Mouse (Mus musculus) liver, embryonic 16.5 days (tissue): ENCODE results near the gene Galnt16. TPM values are rescaled to one million over a fixed set of nuclear protein-coding genes. Genes with fewer than 3 reads are reported as not detected.

Source experiments
- ATAC-seq: fragments of 200-750 bp; cut with Nextera tagmentation; 2 replicates; pipeline ENCODE4 v1.8.0; 2017; ENCODE audit warnings: low read depth, mild to moderate bottlenecking, moderate number of reproducible peaks, moderate library complexity
- H3K27ac ChIP-seq: fragments of 300-500 bp; sonication (generic); 2 replicates; pipeline ENCODE4 v1.5.1; 2014; ENCODE audit warnings: mild to moderate bottlenecking, low read length
- H3K27me3 ChIP-seq: fragments of 300-500 bp; sonication (generic); 2 replicates; pipeline ENCODE4 v1.6.1; 2014; ENCODE audit warnings: low read depth, low read length, mixed read lengths; ENCODE audit not compliant: control insufficient read depth, insufficient read depth
- H3K36me3 ChIP-seq: fragments of 300-500 bp; sonication (generic); 2 replicates; pipeline ENCODE4 v1.6.1; 2014; ENCODE audit warnings: mild to moderate bottlenecking; ENCODE audit not compliant: control insufficient read depth, insufficient read depth
- H3K4me1 ChIP-seq: fragments of 300-500 bp; sonication (generic); 2 replicates; pipeline ENCODE4 v1.6.1; 2014; ENCODE audit warnings: low read depth, low read length, mixed read lengths; ENCODE audit not compliant: control insufficient read depth
- H3K4me2 ChIP-seq: fragments of 300-500 bp; sonication (generic); 2 replicates; pipeline ENCODE4 v1.6.1; 2014; ENCODE audit warnings: low read depth, low read length, mixed read lengths
- H3K4me3 ChIP-seq: fragments of 300-500 bp; sonication (generic); 2 replicates; pipeline ENCODE4 v1.5.1; 2014; ENCODE audit warnings: low read depth, mild to moderate bottlenecking, low read length
- H3K9ac ChIP-seq: fragments of 300-500 bp; sonication (generic); 2 replicates; pipeline ENCODE4 v1.6.1; 2014; ENCODE audit warnings: low read depth, low read length
- H3K9me3 ChIP-seq: fragments of 300-500 bp; sonication (generic); replicated peaks from 2 replicates; pipeline ENCODE4 v1.6.1; 2016; ENCODE audit warnings: low read length; ENCODE audit not compliant: control insufficient read depth
- WGBS: fragments of 180-500 bp; shearing (Covaris S2); extraction: QIAGEN DNeasy Blood & Tissue Kit; methylation state at CpG from one replicate; pipeline ENCODE4 v1.1.7; 2014; ENCODE audit not compliant: insufficient replicate concordance; 5-methylcytosine and 5-hydroxymethylcytosine counted together
- polyA plus RNA-seq: library from polyadenylated mRNA; unstranded; fragments of >200 nt; fragmentation: Nextera tagmentation; extraction: Ambion mirVana; gene quantifications from 2 replicates; pipeline ENCODE4 v1.2.1, GENCODE M21; 2015

Gene Galnt16
- 0.15 and 0.53 TPM in 2 replicates for polyA plus RNA-seq

- no peak for ATAC-seq
- no peak within 1 kb of the TSS for H3K9ac ChIP-seq
- H3K27ac ChIP-seq: no peak within 1 kb of the TSS
- peak within 1 kb of the TSS; percentile 36 for H3K4me3 ChIP-seq
- no peaks in the 10 kb centered on the region for H3K9me3 ChIP-seq
- peaks cover 61% of the 10 kb centered on the region for H3K27me3 ChIP-seq
- H3K36me3 ChIP-seq: no peaks in the 10 kb centered on the region
- H3K4me2 ChIP-seq: peak within 1 kb of the TSS; percentile 45
- no peaks in the 10 kb centered on the region for H3K4me1 ChIP-seq
- WGBS: 6% methylated on average over 14 of the region's 14 CpGs
Measured at GRCm38 (mm10) chr12:80517977-80518376, at the start of gene Galnt16. Gene Galnt16 (plus strand): TSS chr12:80518277.

- Histone ChIP-seq H3K36me3 (no peaks in the 10 kb centered on the region), H3K4me3 (no peak overlapping the region), H3K9me3 (no peaks in the 10 kb centered on the region), H3K9ac (no peak overlapping the region), H3K27ac (no peak overlapping the region), H3K4me2 (no peak overlapping the region), H3K27me3 (no peaks in the 10 kb centered on the region), H3K4me1 (no peaks in the 10 kb centered on the region)
- ATAC-seq: no peak
- 66% methylated on average over 2 of the region's 2 CpGs for WGBS
Measured at GRCm38 (mm10) chr12:80470206-80470605, 47.9 kb upstream of the Galnt16 start.

GRCm38 (mm10) chr12:80471926-80472325 is 46.2 kb upstream of the Galnt16 start:
- H3K4me1 ChIP-seq: no peaks in the 10 kb centered on the region
- no peaks in the 10 kb centered on the region for H3K27me3 ChIP-seq
- H3K9ac ChIP-seq: no peak overlapping the region
- H3K4me2 ChIP-seq: no peak overlapping the region
- H3K27ac ChIP-seq: no peak overlapping the region
- H3K9me3 ChIP-seq: no peaks in the 10 kb centered on the region
- WGBS: 61% methylated on average over 4 of the region's 4 CpGs
- H3K36me3 ChIP-seq: no peaks in the 10 kb centered on the region; the same call in 1 of the 2 replicates
- no peak for ATAC-seq
- H3K4me3 ChIP-seq: no peak overlapping the region

GRCm38 (mm10) chr12:80473731-80474130 is 44.3 kb upstream of the Galnt16 start:
- no peaks in the 10 kb centered on the region for H3K9me3 ChIP-seq
- H3K4me1 ChIP-seq: no peaks in the 10 kb centered on the region
- no peak for ATAC-seq
- H3K4me2 ChIP-seq: no peak overlapping the region
- WGBS: 42% methylated on average over 3 of the region's 3 CpGs
- no peak overlapping the region for H3K27ac ChIP-seq
- no peaks in the 10 kb centered on the region for H3K27me3 ChIP-seq
- no peaks in the 10 kb centered on the region; the same call in 1 of the 2 replicates for H3K36me3 ChIP-seq
- no peak overlapping the region for H3K4me3 ChIP-seq
- H3K9ac ChIP-seq: no peak overlapping the region

- 69% methylated on average over 3 of the region's 3 CpGs for WGBS
- Histone ChIP-seq H3K27ac (no peak overlapping the region), H3K4me2 (no peak overlapping the region), H3K4me3 (no peak overlapping the region), H3K27me3 (no peaks in the 10 kb centered on the region), H3K4me1 (no peaks in the 10 kb centered on the region), H3K36me3 (no peaks in the 10 kb centered on the region; the same call in 1 of the 2 replicates), H3K9ac (no peak overlapping the region), H3K9me3 (no peaks in the 10 kb centered on the region)
- ATAC-seq: no peak
Measured at GRCm38 (mm10) chr12:80479986-80480385, 38.1 kb upstream of the Galnt16 start.

GRCm38 (mm10) chr12:80483397-80483796 is 34.7 kb upstream of the Galnt16 start:
- Histone ChIP-seq H3K4me2 (no peak overlapping the region), H3K4me1 (no peaks in the 10 kb centered on the region), H3K36me3 (no peaks in the 10 kb centered on the region), H3K27me3 (no peaks in the 10 kb centered on the region), H3K27ac (no peak overlapping the region), H3K9me3 (no peaks in the 10 kb centered on the region), H3K4me3 (no peak overlapping the region), H3K9ac (no peak overlapping the region)
- 69% methylated on average over 3 of the region's 3 CpGs for WGBS
- no peak for ATAC-seq

GRCm38 (mm10) chr12:80493311-80493710 is 24.8 kb upstream of the Galnt16 start:
- Histone ChIP-seq H3K4me2 (no peak overlapping the region), H3K9me3 (no peaks in the 10 kb centered on the region), H3K36me3 (no peaks in the 10 kb centered on the region), H3K27ac (no peak overlapping the region), H3K9ac (no peak overlapping the region), H3K4me1 (no peaks in the 10 kb centered on the region), H3K27me3 (no peaks in the 10 kb centered on the region), H3K4me3 (no peak overlapping the region)
- ATAC-seq: no peak
- WGBS: 74% methylated on average over 5 of the region's 5 CpGs

- WGBS: 14% methylated on average over 1 of the region's 1 CpGs
- Histone ChIP-seq H3K4me1 (no peaks in the 10 kb centered on the region), H3K4me2 (no peak overlapping the region), H3K27me3 (no peaks in the 10 kb centered on the region), H3K9me3 (no peaks in the 10 kb centered on the region), H3K4me3 (no peak overlapping the region), H3K9ac (no peak overlapping the region), H3K36me3 (no peaks in the 10 kb centered on the region), H3K27ac (no peak overlapping the region)
- ATAC-seq: no peak
Measured at GRCm38 (mm10) chr12:80495691-80496090, 22.4 kb upstream of the Galnt16 start.

GRCm38 (mm10) chr12:80498356-80498755 is 19.7 kb upstream of the Galnt16 start:
- 56% methylated on average over 4 of the region's 4 CpGs for WGBS
- Histone ChIP-seq H3K27me3 (no peaks in the 10 kb centered on the region), H3K9ac (no peak overlapping the region), H3K4me3 (no peak overlapping the region), H3K9me3 (no peaks in the 10 kb centered on the region), H3K4me1 (no peaks in the 10 kb centered on the region), H3K36me3 (no peaks in the 10 kb centered on the region), H3K4me2 (no peak overlapping the region), H3K27ac (no peak overlapping the region)
- no peak for ATAC-seq
